Comparison of ENCODE assay signal across 10 mouse cellular contexts in genomic region chr4:63290081-63290480, GRCm38 (mm10). TPM values are rescaled to one million over a fixed set of nuclear protein-coding genes. Genes with fewer than 3 reads are reported as not detected.
DNase-seq lines count a peak whose midpoint lies in the region; ATAC-seq lines count a peak whose summit lies in the region.
"Had no signal": no experiment of that assay in that cellular context is flagged by ENCODE, and none has a peak within 500 bp of the region (broad histone marks: within the 10 kb centered on the region; RNA-seq: fewer than 3 reads in every experiment).

No protein-coding gene starts in this region.

- no peaks in the 10 kb centered on the region for H3K9me3 ChIP-seq in forebrain, embryonic 16.5 days (ENCODE audit: control insufficient read depth, low read length)
- no peaks in the 10 kb centered on the region for H3K9me3 ChIP-seq in forebrain, embryonic 13.5 days (replicated peaks)
- H3K9me3 ChIP-seq in limb, embryonic 12.5 days: no peaks in the 10 kb centered on the region

- H3K36me3 ChIP-seq in forebrain, embryonic 16.5 days (ENCODE audit: control insufficient read depth, insufficient read depth): no peaks in the 10 kb centered on the region
- H3K36me3 ChIP-seq in forebrain, embryonic 13.5 days (ENCODE audit: poor library complexity, severe bottlenecking): no peaks in the 10 kb centered on the region
- H3K36me3 ChIP-seq in limb, embryonic 12.5 days: peaks cover 80% of the 10 kb centered on the region

- no peak overlapping the region for H3K4me2 ChIP-seq in forebrain, embryonic 16.5 days (ENCODE audit: low read length)
- no peak overlapping the region for H3K4me2 ChIP-seq in forebrain, embryonic 13.5 days
- H3K4me2 ChIP-seq in limb, embryonic 12.5 days: no peak overlapping the region

- 0 out of 2 replicates have a peak overlapping the region, but pooled peaks have one; percentile 28 for H3K27ac ChIP-seq in forebrain, embryonic 16.5 days (ENCODE audit: low read length)
- H3K27ac ChIP-seq in forebrain, embryonic 13.5 days: no peak overlapping the region
- peak overlapping the region; percentile 80 for H3K27ac ChIP-seq in limb, embryonic 12.5 days

- no peak overlapping the region for H3K9ac ChIP-seq in forebrain, embryonic 16.5 days (replicated peaks; ENCODE audit: low read depth, low read length)
- no peak overlapping the region for H3K9ac ChIP-seq in forebrain, embryonic 13.5 days
- H3K9ac ChIP-seq in limb, embryonic 12.5 days (replicated peaks): 0 out of 2 replicates have a peak overlapping the region, but pooled peaks have one; percentile 0

- H3K27me3 ChIP-seq in forebrain, embryonic 16.5 days (replicated peaks; ENCODE audit: control insufficient read depth, insufficient read depth, low read length): no peaks in the 10 kb centered on the region
- no peaks in the 10 kb centered on the region for H3K27me3 ChIP-seq in forebrain, embryonic 13.5 days
- H3K27me3 ChIP-seq in limb, embryonic 12.5 days: no peaks in the 10 kb centered on the region

- peak; percentile 50 for DNase-seq in right cerebral cortex, adult 18-20 months
- no peak for DNase-seq in right cerebral cortex, postnatal 25 days
- DNase-seq in testis, postnatal 14 days (ENCODE audit: low spot score): peak; percentile 23
- DNase-seq in gastrocnemius, postnatal 36 days: no peak

- ATAC-seq in forebrain, embryonic 16.5 days: no peak
- no peak for ATAC-seq in forebrain, embryonic 13.5 days
- ATAC-seq in limb, embryonic 12.5 days (ENCODE audit: insufficient number of reproducible peaks, insufficient read depth, low FRiP score, low TSS enrichment, low read depth): no peak
- ATAC-seq in megakaryocyte-erythroid progenitor cell, adult 5-6 weeks (replicated peaks; ENCODE audit: low FRiP score, low TSS enrichment, poor library complexity, severe bottlenecking): no peak

- no peak overlapping the region for H3K4me3 ChIP-seq in forebrain, embryonic 16.5 days (replicated peaks; ENCODE audit: low read length)
- H3K4me3 ChIP-seq in forebrain, embryonic 13.5 days: no peak overlapping the region
- H3K4me3 ChIP-seq in limb, embryonic 12.5 days (replicated peaks): no peak overlapping the region

- H3K4me1 ChIP-seq in forebrain, embryonic 16.5 days (replicated peaks; ENCODE audit: control insufficient read depth, insufficient read depth, low read length): peaks cover 19% of the 10 kb centered on the region
- peaks cover 19% of the 10 kb centered on the region for H3K4me1 ChIP-seq in forebrain, embryonic 13.5 days
- H3K4me1 ChIP-seq in limb, embryonic 12.5 days (replicated peaks): peaks cover 22% of the 10 kb centered on the region

- 53% methylated on average over 2 of the region's 2 CpGs for WGBS in forebrain, embryonic 16.5 days
- 67% methylated on average over 2 of the region's 2 CpGs for WGBS in forebrain, embryonic 13.5 days
- WGBS in limb, embryonic 12.5 days: 74% methylated on average over 2 of the region's 2 CpGs

- intact Hi-C loops in gastrocnemius, postnatal 36 days (cut with DNase I): no loop called here

RNA-seq across cellular contexts. Expression of gene Orm1, which starts 54.3 kb away (rescaled TPM):
- not detected in 2 replicates for polyA plus RNA-seq in forebrain, embryonic 16.5 days (2015; fragmentation: Nextera tagmentation; extraction: Ambion mirVana)
- polyA plus RNA-seq in forebrain, embryonic 13.5 days (2015; fragmentation: Nextera tagmentation; extraction: Ambion mirVana): not detected in 2 replicates
- not detected in 2 replicates for polyA plus RNA-seq in limb, embryonic 12.5 days (2016; fragmentation: Nextera tagmentation; extraction: Ambion mirVana)
- under 1 TPM; 0.36 to 0.44 TPM for total RNA-seq in gastrocnemius, postnatal 36 days (2021)
- not detected in 2 replicates for total RNA-seq in megakaryocyte-erythroid progenitor cell, adult 5-6 weeks (2014; fragmentation: Nextera tagmentation)
- 5.1 TPM in 1 of 2 replicates, not detected in the other for total RNA-seq in megakaryocyte-erythroid progenitor cell, adult 5-6 weeks (2017)
- total RNA-seq: layer of hippocampus, postnatal 25 days had no signal
- polyA plus RNA-seq: neural tube, embryonic 14.5 days had no signal

Comparison
In these comparisons a context has a peak if more than half of its experiments do, and no peak if none do; other contexts are left out.
1. DNase-seq: peak in right cerebral cortex, adult 18-20 months (single experiment) and testis, postnatal 14 days (single experiment); none in right cerebral cortex, postnatal 25 days (single experiment) and gastrocnemius, postnatal 36 days (0 of 2).